Mouse (Mus musculus) kidney, adult 2 months (tissue): ENCODE measurements around the gene Nol10.

Source experiments
- CTCF ChIP-seq: fragments of 200-500 bp; conservative IDR thresholded peaks from 2 replicates; pipeline ENCODE4 v1.5.1; 2011; ENCODE audit warnings: low read depth, mild to moderate bottlenecking, control low read depth, low read length, moderate library complexity, mixed read lengths; ENCODE audit not compliant: insufficient read depth, insufficient read length
- POLR2A ChIP-seq: fragments of 200-500 bp; IDR thresholded peaks from one replicate; pipeline ENCODE4 v1.6.1; 2011; ENCODE audit warnings: low read depth, low read length, control low read depth

DNA sequence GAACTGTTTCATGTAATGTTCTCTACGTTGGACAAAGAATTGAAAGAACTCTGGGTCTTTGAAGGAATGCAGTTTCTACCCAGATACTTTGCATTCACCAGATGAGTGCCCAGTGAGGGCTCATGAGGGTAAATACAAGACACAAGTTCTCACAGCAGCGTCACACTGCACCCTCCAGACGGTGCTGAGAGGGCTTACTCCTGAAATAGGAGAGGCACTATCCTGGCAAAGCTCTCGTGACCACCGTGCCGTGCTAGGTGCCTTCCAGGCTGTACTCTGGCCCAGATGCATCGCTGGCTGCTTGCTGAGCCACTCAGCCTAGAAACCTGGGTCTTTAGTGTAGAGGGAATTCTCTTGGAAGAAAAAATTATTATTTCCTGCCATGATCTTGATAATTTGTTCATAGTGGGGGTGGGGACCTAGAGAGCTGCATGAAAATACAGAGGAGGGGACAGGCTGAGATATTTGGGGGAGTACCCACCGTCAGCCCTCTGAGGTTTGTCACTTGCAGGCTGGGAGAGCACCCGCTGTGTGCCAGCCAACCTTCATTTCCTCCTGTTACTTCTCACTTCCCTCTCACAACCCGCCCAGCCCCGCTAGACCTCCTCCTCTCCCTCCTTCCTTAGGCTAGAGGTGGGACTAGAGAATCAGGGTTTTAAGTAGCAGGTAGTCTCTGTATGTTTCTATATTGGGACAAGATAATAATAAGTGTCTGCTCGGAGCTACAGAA lies 63.7 kb downstream of the Nol10 start:
- no peak for TF ChIP-seq POLR2A
- TF ChIP-seq CTCF: no peak
